Mouse (Mus musculus) neural tube, embryonic 13.5 days (tissue): Measurements from ENCODE around the gene Ttc28. TPM values are rescaled to one million over a fixed set of nuclear protein-coding genes. Genes with fewer than 3 reads are reported as not detected.

Experiments used
- ATAC-seq: fragments of 200-750 bp; cut with Nextera tagmentation; 2 replicates; pipeline ENCODE4 v1.8.0; 2017; ENCODE audit warnings: low read depth, mild to moderate bottlenecking, moderate TSS enrichment, moderate library complexity
- H3K27ac ChIP-seq: fragments of 300-500 bp; sonication (generic); replicated peaks from 2 replicates; pipeline ENCODE4 v1.5.1; 2015; ENCODE audit warnings: moderate library complexity, mild to moderate bottlenecking, inconsistent platforms
- H3K27me3 ChIP-seq: fragments of 300-500 bp; sonication (generic); 2 replicates; pipeline ENCODE4 v1.6.1; 2015; ENCODE audit warnings: mild to moderate bottlenecking, inconsistent platforms
- H3K36me3 ChIP-seq: fragments of 300-500 bp; sonication (generic); 2 replicates; pipeline ENCODE4 v1.6.1; 2015; ENCODE audit warnings: mild to moderate bottlenecking, inconsistent platforms
- H3K4me1 ChIP-seq: fragments of 300-500 bp; sonication (generic); replicated peaks from 2 replicates; pipeline ENCODE4 v1.6.1; 2015; ENCODE audit warnings: inconsistent platforms
- H3K4me2 ChIP-seq: fragments of 300-500 bp; sonication (generic); 2 replicates; pipeline ENCODE4 v1.6.1; 2015; ENCODE audit warnings: inconsistent platforms, mild to moderate bottlenecking, moderate library complexity
- H3K4me3 ChIP-seq: fragments of 300-500 bp; sonication (generic); 2 replicates; pipeline ENCODE4 v1.5.1; 2015; ENCODE audit warnings: mild to moderate bottlenecking, inconsistent platforms
- H3K9ac ChIP-seq: fragments of 300-500 bp; sonication (generic); 2 replicates; pipeline ENCODE4 v1.6.1; 2015; ENCODE audit warnings: moderate library complexity, mild to moderate bottlenecking, inconsistent platforms
- H3K9me3 ChIP-seq: fragments of 300-500 bp; sonication (generic); 2 replicates; pipeline ENCODE4 v1.6.1; 2016; ENCODE audit warnings: inconsistent platforms
- WGBS: fragments of 180-500 bp; shearing (Covaris S2); methylation state at CpG from one replicate; pipeline ENCODE4 v1.1.7; 2015; 5-methylcytosine and 5-hydroxymethylcytosine counted together
- polyA plus RNA-seq: library from polyadenylated mRNA; unstranded; fragments of >200 nt; fragmentation: Nextera tagmentation; extraction: Ambion mirVana; gene quantifications from 2 replicates; pipeline ENCODE4 v1.2.1, GENCODE M21; 2015

Ttc28 gene
- polyA plus RNA-seq, 1 experiment from 2014 or later: 18.7 TPM

GRCm38 (mm10) chr5:110997692-110998091 lies 118.1 kb downstream of the Ttc28 start:
- H3K36me3 ChIP-seq: no peaks in the 10 kb centered on the region
- H3K4me3 ChIP-seq: no peak overlapping the region
- H3K4me2 ChIP-seq: no peak overlapping the region
- 34% methylated on average over 7 of the region's 7 CpGs for WGBS
- peak overlapping the region; percentile 82 for H3K27ac ChIP-seq
- H3K4me1 ChIP-seq: peaks cover 48% of the 10 kb centered on the region
- no peaks in the 10 kb centered on the region for H3K9me3 ChIP-seq
- no peak overlapping the region for H3K9ac ChIP-seq
- no peaks in the 10 kb centered on the region for H3K27me3 ChIP-seq
- 0 out of 2 replicates have a peak, but pooled peaks have one; percentile 60 for ATAC-seq

- H3K4me1 ChIP-seq: peaks cover 48% of the 10 kb centered on the region
- H3K27me3 ChIP-seq: no peaks in the 10 kb centered on the region
- no peak overlapping the region for H3K4me3 ChIP-seq
- no peaks in the 10 kb centered on the region for H3K36me3 ChIP-seq
- H3K27ac ChIP-seq: peak overlapping the region; percentile 82
- ATAC-seq: no peak
- 61% methylated on average over 4 of the region's 4 CpGs for WGBS
- H3K9me3 ChIP-seq: no peaks in the 10 kb centered on the region
- H3K9ac ChIP-seq: 0 out of 2 replicates have a peak overlapping the region, but pooled peaks have one; percentile 34
- 0 out of 2 replicates have a peak overlapping the region, but pooled peaks have one; percentile 3 for H3K4me2 ChIP-seq
These were observed 118.7 kb downstream of the Ttc28 start for GRCm38 (mm10) chr5:110998298-110998697.

GRCm38 (mm10) chr5:111000953-111001352 lies 121.3 kb downstream of the Ttc28 start:
- Histone ChIP-seq H3K27ac (no peak overlapping the region), H3K4me1 (peaks cover 45% of the 10 kb centered on the region), H3K9ac (no peak overlapping the region), H3K9me3 (no peaks in the 10 kb centered on the region), H3K36me3 (no peaks in the 10 kb centered on the region), H3K4me2 (no peak overlapping the region), H3K27me3 (no peaks in the 10 kb centered on the region), H3K4me3 (no peak overlapping the region)
- no peak for ATAC-seq
- 65% methylated on average over 5 of the region's 5 CpGs for WGBS

- Histone ChIP-seq H3K4me3 (no peak overlapping the region), H3K9me3 (no peaks in the 10 kb centered on the region), H3K4me1 (peaks cover 43% of the 10 kb centered on the region), H3K27ac (no peak overlapping the region), H3K9ac (no peak overlapping the region), H3K27me3 (no peaks in the 10 kb centered on the region), H3K4me2 (no peak overlapping the region), H3K36me3 (no peaks in the 10 kb centered on the region)
- no peak for ATAC-seq
- 92% methylated on average over 5 of the region's 5 CpGs for WGBS
These were observed 123.6 kb downstream of the Ttc28 start for GRCm38 (mm10) chr5:111003220-111003619.

- Histone ChIP-seq H3K4me2 (no peak overlapping the region), H3K27me3 (no peaks in the 10 kb centered on the region), H3K27ac (no peak overlapping the region), H3K9ac (no peak overlapping the region), H3K4me1 (peaks cover 42% of the 10 kb centered on the region), H3K36me3 (no peaks in the 10 kb centered on the region), H3K4me3 (no peak overlapping the region), H3K9me3 (no peaks in the 10 kb centered on the region)
- WGBS: 93% methylated on average over 9 of the region's 9 CpGs
- no peak for ATAC-seq
These were observed 124.1 kb downstream of the Ttc28 start for GRCm38 (mm10) chr5:111003750-111004149.

- H3K27me3 ChIP-seq: no peaks in the 10 kb centered on the region
- H3K36me3 ChIP-seq: 0 out of 2 replicates have a peak, but pooled peaks cover 5% of the 10 kb centered on the region
- peaks cover 6% of the 10 kb centered on the region; the same call in 1 of the 2 replicates for H3K9me3 ChIP-seq
- H3K4me3 ChIP-seq: no peak overlapping the region
- H3K4me2 ChIP-seq: no peak overlapping the region
- peak overlapping the region; percentile 66 for H3K27ac ChIP-seq
- peak; percentile 69; the same call in 1 of the 2 replicates for ATAC-seq
- WGBS: 46% methylated on average over 14 of the region's 14 CpGs
- H3K4me1 ChIP-seq: peaks cover 47% of the 10 kb centered on the region
- no peak overlapping the region for H3K9ac ChIP-seq
These were observed 126.9 kb downstream of the Ttc28 start for GRCm38 (mm10) chr5:111006272-111007135.

- Histone ChIP-seq H3K4me1 (peaks cover 47% of the 10 kb centered on the region), H3K27ac (no peak overlapping the region), H3K9me3 (peaks cover 6% of the 10 kb centered on the region; the same call in 1 of the 2 replicates), H3K9ac (no peak overlapping the region), H3K4me2 (no peak overlapping the region), H3K36me3 (0 out of 2 replicates have a peak, but pooled peaks cover 5% of the 10 kb centered on the region), H3K27me3 (no peaks in the 10 kb centered on the region), H3K4me3 (no peak overlapping the region)
- 79% methylated on average over 7 of the region's 7 CpGs for WGBS
- no peak for ATAC-seq
These were observed 127.5 kb downstream of the Ttc28 start for GRCm38 (mm10) chr5:111007136-111007500.

- no peaks in the 10 kb centered on the region for H3K27me3 ChIP-seq
- peaks cover 6% of the 10 kb centered on the region; the same call in 1 of the 2 replicates for H3K9me3 ChIP-seq
- no peak overlapping the region for H3K4me2 ChIP-seq
- no peak overlapping the region for H3K9ac ChIP-seq
- H3K4me1 ChIP-seq: peaks cover 55% of the 10 kb centered on the region
- no peak overlapping the region for H3K27ac ChIP-seq
- no peak overlapping the region for H3K4me3 ChIP-seq
- 0 out of 2 replicates have a peak, but pooled peaks cover 5% of the 10 kb centered on the region for H3K36me3 ChIP-seq
- ATAC-seq: no peak
- WGBS: 71% methylated on average over 8 of the region's 8 CpGs
These were observed 128.3 kb downstream of the Ttc28 start for GRCm38 (mm10) chr5:111007900-111008299.

GRCm38 (mm10) chr5:111008431-111008830 lies 128.8 kb downstream of the Ttc28 start:
- no peak overlapping the region for H3K4me3 ChIP-seq
- no peak overlapping the region for H3K27ac ChIP-seq
- H3K4me1 ChIP-seq: peaks cover 60% of the 10 kb centered on the region
- 90% methylated on average over 6 of the region's 6 CpGs for WGBS
- H3K9me3 ChIP-seq: peaks cover 6% of the 10 kb centered on the region; the same call in 1 of the 2 replicates
- H3K36me3 ChIP-seq: 0 out of 2 replicates have a peak, but pooled peaks cover 5% of the 10 kb centered on the region
- H3K4me2 ChIP-seq: no peak overlapping the region
- H3K9ac ChIP-seq: no peak overlapping the region
- no peak for ATAC-seq
- no peaks in the 10 kb centered on the region for H3K27me3 ChIP-seq

GRCm38 (mm10) chr5:111011271-111011670 lies 131.7 kb downstream of the Ttc28 start:
- Histone ChIP-seq H3K9ac (no peak overlapping the region), H3K4me2 (0 out of 2 replicates have a peak overlapping the region, but pooled peaks have one; percentile 6), H3K4me3 (no peak overlapping the region), H3K27me3 (no peaks in the 10 kb centered on the region), H3K4me1 (peaks cover 76% of the 10 kb centered on the region), H3K27ac (peak overlapping the region; percentile 53; the same call in 1 of the 2 replicates), H3K9me3 (peaks cover 6% of the 10 kb centered on the region; the same call in 1 of the 2 replicates), H3K36me3 (0 out of 2 replicates have a peak, but pooled peaks cover 5% of the 10 kb centered on the region)
- 19% methylated on average over 8 of the region's 8 CpGs for WGBS
- ATAC-seq: no peak

- Histone ChIP-seq H3K27ac (peak overlapping the region; percentile 57), H3K4me1 (peaks cover 68% of the 10 kb centered on the region), H3K4me2 (no peak overlapping the region), H3K27me3 (no peaks in the 10 kb centered on the region), H3K9me3 (peaks cover 6% of the 10 kb centered on the region; the same call in 1 of the 2 replicates), H3K36me3 (0 out of 2 replicates have a peak, but pooled peaks cover 5% of the 10 kb centered on the region), H3K4me3 (no peak overlapping the region), H3K9ac (peak overlapping the region; percentile 17; the same call in 1 of the 2 replicates)
- ATAC-seq: no peak
- 68% methylated on average over 11 of the region's 11 CpGs for WGBS
These were observed 132.5 kb downstream of the Ttc28 start for GRCm38 (mm10) chr5:111012064-111012463.

GRCm38 (mm10) chr5:111012587-111012986 lies 133.0 kb downstream of the Ttc28 start:
- Histone ChIP-seq H3K9ac (peak overlapping the region; percentile 17; the same call in 1 of the 2 replicates), H3K9me3 (peaks cover 6% of the 10 kb centered on the region; the same call in 1 of the 2 replicates), H3K27me3 (no peaks in the 10 kb centered on the region), H3K27ac (peak overlapping the region; percentile 57), H3K36me3 (0 out of 2 replicates have a peak, but pooled peaks cover 5% of the 10 kb centered on the region), H3K4me3 (no peak overlapping the region), H3K4me2 (no peak overlapping the region), H3K4me1 (peaks cover 66% of the 10 kb centered on the region)
- WGBS: 61% methylated on average over 7 of the region's 7 CpGs
- ATAC-seq: no peak
